Mouse (Mus musculus) ovary, adult 18-20 months (tissue): Measurements from ENCODE around the gene Nub1.

Experiments
- DNase-seq: peaks from one replicate; pipeline ENCODE4 v3.0.0; 2022; ENCODE audit warnings: low spot score, mixed read lengths

Gene Nub1

DNA sequence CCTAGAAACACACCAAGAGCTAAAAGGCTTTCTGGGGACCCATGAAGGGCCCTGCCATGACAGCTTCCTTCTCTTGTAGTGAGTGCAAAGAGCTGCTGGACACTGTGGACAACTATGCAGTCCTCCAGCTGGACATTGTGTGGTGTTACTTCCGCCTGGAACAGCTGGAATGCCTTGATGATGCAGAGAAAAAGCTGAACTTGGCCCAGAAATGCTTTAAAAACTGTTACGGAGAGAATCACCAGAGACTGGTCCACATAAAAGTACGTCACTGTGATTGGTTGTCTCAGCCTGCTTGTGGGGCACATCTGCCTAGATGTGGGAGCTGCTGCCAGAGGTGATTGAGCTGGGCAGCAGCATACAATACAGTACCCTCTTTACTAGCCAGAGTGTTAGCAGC lies 15.9 kb downstream of the Nub1 start:
- no peak for DNase-seq

GRCm38 (mm10) chr5:24704615-24705014 lies 19.3 kb downstream of the Nub1 start:
- no peak for DNase-seq

- DNase-seq, result no peak
These were observed 24.6 kb downstream of the Nub1 start for GRCm38 (mm10) chr5:24709962-24710361.

DNA sequence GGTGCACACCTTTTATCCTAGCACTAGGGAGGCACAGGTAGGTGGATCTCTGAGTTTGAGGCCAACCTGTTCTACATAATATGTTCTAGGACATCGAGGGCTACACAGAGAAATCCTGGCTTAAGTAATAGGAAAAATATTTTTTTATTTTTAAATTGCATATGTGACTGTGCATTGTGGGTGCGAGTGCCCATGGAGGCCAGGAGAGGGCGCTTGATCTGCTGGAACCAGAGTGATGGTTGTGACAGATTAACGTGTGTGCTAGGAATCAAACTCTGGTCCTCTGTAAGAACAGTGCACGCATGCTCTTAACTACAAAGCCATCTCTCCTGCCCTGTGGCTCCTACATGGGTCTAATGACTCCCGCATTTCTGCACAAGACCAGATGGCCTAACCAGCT lies 26.3 kb downstream of the Nub1 start:
- DNase-seq, result no peak

GRCm38 (mm10) chr5:24713199-24713598 lies 27.9 kb downstream of the Nub1 start:
- peak; percentile 50 for DNase-seq

- DNase-seq, result no peak
These were observed 28.7 kb downstream of the Nub1 start for GRCm38 (mm10) chr5:24713987-24714386.

DNA sequence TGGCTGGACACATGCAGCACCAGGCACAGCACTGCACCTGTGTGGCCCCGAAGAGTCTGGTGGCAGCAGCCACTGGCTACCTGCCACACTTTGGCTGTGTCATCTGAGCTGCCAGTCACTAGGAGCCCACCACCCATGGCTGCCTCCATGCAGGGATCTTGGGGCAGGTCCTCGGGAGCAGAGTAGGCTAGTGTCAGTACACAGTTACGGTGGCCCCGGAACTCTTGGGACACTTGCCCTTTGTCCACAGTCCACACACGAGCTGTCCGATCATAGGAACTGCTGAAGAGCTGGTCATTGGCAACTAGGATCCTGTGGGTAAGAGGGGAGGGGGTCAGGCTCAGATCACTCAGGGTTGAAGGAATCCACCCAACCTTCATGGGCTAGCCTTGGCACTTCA lies 32.7 kb downstream of the Nub1 start:
- DNase-seq, result no peak

DNA sequence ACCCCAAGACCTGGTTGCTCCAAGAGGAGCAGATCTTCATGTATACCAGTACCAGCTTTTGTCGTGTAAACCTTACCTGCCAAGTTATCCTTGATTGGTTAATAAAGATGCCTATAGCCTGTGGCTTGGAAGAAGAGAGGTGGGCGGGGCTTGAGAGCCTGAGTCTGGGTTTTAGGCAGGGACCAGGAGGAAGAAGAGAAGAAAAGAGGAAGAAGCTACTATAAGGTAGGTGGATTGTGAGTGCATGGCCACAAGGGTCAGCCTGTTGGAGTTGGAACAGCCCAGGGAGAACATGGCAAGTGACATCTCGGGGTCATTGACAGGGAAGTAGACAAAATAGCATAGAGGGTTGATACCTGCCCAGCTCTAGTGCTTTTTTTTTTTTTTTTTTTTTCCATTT lies 34.5 kb downstream of the Nub1 start:
- DNase-seq, result no peak

DNA sequence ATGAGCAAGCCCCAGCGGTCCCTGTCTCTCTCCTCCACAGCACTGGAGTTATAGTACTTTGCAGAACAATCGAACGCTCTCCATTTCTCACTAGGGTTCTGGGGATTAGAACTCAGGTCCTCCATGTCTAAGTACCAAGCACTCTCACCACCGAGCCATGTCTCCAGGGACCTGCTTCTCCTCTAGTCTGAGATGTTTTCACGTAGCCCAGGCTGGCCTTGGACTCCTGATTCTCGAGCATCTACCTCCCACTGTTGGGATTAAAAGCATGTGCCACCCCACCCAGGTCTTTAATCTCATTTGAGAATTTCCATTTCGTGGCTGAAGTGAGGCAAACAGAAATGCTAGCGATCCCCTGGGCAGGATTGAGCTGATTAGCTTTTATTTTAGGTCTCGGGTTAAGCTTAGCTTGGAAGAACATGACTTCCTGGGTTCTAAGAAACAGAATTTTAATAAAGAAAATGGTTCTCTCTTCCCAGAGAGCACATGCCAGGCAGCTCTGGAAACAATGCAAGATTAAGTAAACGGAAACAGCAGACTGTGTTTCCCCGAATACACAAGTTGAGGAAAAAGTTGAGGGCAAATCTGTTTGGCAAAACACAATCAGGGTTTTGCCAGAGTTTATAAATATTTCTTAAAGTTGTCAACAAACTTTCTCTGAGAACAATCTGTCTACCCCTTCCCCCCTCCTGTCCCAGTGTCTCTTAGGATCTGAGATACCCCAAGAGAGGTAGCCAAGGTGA lies 38.4 kb downstream of the Nub1 start:
- DNase-seq, result no peak

- no peak for DNase-seq
These were observed 38.9 kb downstream of the Nub1 start for GRCm38 (mm10) chr5:24724270-24724634.

- peak; percentile 57 for DNase-seq
These were observed 39.5 kb downstream of the Nub1 start for GRCm38 (mm10) chr5:24724805-24725204.

DNA sequence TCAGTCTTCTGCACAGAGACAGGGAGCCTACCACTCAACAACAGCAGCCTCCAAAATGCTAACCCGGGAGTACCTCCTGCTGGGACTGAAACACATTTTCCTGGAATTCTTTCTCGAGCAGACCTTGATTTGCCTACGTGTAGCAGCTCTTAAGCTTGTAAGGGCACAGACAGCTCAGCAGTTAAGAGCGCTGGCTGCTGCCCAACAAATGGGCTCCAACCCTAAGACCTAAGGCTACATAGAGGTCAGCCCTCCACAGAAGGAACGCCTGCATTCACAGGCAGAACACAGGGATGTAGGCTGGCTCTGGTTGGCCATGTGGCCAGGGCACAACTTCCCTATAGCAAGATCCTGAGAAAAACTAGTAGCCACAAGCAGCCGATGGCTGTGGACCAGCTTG lies 40.6 kb downstream of the Nub1 start:
- no peak for DNase-seq

DNA sequence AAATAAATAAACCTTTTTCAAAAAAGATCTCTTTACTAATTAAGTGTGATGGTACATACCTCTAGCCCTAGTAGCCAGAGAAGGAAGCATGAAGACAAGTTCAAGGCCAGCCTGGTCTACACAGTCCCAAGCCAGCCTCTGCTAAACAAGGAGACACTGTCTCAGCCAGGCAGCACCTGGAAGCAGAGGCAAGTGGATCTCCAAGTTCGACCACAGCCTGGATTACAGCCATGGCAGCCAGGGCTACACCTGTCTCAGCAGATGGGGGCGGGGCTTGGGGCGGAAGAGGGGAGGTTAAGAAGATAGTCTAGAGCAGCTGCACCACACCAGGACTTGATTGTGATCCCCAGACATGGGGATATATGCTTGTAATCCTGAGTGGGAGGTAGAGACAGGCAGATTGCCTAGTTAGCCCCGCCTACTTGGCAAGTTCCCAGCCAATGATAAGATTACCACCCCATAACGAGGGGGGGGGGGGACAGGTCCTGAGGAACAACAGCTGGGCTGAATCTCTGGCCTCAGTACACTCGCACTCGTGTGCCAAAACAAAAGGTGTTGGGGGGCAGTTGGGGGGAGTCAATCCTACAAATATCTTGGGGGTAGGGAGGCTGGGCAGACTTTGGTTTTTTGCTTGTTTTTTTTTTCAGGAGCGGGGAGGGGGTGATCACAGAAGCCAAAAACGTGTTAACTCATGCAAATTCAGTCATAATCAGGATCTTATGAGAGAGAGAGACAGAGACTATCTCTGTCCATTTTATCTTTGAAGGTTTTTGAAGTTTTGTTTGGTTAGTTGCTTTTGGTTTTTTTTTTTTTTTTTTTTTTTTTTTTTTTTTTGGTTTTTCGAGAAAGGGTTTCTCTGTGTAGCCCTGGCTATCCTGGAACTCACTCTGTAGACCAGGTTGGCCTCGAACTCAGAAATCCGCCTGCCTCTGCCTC lies 41.8 kb downstream of the Nub1 start:
- no peak for DNase-seq

DNA sequence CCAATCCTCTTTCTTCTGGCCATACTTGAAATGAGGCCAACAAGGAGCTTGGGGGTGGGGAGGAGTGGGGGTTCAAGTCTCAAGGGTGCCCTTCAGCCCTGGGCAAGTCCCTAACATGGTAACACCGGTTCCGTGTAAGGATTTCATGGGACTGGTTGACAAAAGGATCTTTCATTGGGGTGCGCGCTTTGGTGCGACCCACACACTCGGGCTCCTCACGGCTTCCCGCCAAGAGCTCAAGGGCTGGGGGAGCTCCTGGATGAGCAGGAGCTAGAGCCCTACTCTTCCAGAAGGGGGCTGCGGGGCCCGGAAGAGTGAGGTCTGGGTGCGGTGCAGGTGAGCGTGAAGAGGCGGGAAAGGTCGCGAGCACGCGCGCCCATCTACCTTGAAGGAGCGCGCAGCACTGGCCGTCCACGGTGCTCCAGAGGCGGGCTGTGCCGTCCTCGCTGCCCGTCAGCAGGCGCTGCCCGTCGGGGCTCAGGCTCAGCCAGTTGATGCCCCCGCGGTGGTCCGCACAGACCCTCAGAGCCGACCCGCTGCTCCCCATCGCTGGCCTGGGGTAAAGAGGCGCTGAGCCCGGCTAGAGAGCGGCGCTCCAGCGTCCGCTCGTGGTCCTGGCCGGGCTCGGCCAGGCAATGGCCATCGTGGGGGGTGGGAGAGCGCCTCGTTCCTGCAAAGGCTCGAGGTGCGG lies 44.6 kb downstream of the Nub1 start:
- no peak for DNase-seq

DNA sequence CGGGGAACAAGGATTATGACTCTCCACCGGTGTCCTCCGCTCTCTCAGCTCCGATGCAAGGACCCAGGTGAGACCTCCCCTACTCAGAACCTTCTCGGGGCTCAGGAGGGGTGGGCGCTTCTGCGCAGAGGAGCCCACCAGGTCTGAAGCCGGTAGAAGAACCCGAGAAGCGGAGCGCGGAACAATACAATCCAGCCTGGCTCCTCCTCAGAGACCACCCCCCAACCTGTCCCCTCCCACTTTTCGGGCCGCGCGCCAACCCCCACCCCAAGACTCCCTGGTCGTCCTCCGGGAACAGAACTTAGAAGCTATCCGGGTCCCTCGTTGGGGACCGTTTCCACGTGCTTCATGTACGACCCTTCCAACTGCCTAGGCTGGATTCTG lies 45.1 kb downstream of the Nub1 start, which contains the start of gene Wdr86:
Gene Wdr86, minus strand, starts transcription at position 240 of the 384 bp plus-strand sequence.
- DNase-seq, result no peak

DNA sequence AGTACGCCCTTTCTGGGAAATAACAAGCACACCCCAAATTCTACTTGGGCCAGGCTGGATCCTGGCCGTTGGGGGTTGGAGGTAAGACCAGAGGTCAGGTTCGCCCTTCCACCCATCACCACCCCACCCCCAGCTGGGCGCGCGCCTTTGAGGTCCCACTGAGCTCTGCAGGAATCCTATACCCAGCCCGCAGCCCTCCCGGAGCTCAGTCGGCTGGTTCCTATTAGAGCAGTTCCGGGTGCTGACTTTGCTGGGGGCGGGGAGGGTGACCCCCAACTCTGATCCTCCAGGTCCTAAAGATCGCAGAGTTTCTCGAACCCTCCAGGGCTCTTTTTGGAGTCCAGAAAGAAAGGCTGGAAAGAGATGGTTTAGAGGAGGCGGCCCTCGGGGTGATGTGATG lies 45.7 kb downstream of the Nub1 start:
- no peak for DNase-seq

- no peak for DNase-seq
These were observed 47.8 kb downstream of the Nub1 start for GRCm38 (mm10) chr5:24733134-24733533.

GRCm38 (mm10) chr5:24733771-24734426 lies 48.6 kb downstream of the Nub1 start:
- no peak for DNase-seq

- no peak for DNase-seq
These were observed 52.3 kb downstream of the Nub1 start for GRCm38 (mm10) chr5:24737595-24737994.

DNA sequence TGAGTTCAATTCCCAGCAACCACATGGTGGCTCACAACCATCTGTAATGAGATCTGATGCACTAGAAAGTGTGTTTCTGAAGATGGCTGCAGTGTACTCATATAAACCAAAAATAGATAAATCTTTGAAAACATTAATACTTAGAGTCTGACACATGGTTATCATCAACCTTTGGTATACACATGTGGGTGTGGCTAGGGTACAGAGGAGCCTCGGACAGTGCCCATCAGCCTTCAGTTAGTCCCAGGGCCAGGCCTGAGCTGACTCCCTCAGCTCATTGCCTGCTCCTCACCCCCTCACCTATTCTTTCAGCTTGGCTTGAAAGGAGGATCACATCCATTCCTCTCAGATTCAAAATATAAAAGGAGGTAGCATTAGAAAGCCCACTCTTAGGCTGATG lies 53.2 kb downstream of the Nub1 start:
- no peak for DNase-seq

DNA sequence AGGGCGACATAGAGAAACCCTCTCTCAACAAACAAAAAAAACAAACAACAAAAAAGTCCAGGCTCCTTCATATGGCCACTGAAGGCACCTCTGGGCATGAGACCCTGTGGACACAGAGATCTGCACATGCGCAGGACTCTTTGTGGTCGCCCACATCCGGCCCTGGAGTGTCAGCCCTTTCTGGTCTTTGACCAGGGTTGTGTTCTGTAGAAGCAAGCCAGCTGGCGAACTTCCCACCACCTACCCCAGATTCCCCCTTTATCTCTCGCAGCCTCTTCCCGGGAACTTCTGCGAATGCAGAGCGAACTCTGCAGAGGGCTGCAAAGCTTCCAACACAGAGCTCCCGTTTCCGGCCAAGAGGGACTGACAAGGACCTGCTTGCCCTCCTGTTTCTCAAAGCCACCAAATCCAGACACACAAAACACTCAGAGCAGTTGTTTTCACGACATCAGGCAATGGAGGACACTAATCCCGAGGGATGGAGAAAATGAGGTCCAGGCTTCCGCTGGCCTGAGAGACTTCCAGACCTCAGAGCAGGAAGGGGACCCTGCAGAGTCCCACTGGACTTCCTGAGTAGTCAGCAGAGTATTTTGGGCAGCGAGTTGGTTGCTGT lies 53.9 kb downstream of the Nub1 start:
- peak; percentile 77 for DNase-seq
